Mouse (Mus musculus) limb, embryonic 10.5 days (tissue): ENCODE measurements around the gene Sf3b2. TPM values are rescaled to one million over a fixed set of nuclear protein-coding genes. Genes with fewer than 3 reads are reported as not detected.
A peak's percentile ranks its signal among the peaks of the same experiment; 100 is the strongest.

Experiments
- DNase-seq: peaks from one replicate; pipeline ENCODE4 v3.0.0-alpha.2; 2017; ENCODE audit warnings: low spot score
- H3K27ac ChIP-seq: fragments of 300-500 bp; sonication (generic); 2 replicates; pipeline ENCODE4 v1.5.1; 2016; ENCODE audit warnings: mild to moderate bottlenecking
- H3K27me3 ChIP-seq: fragments of 300-500 bp; sonication (generic); 2 replicates; pipeline ENCODE4 v1.6.1; 2016; ENCODE audit warnings: low read depth, mild to moderate bottlenecking; ENCODE audit not compliant: poor library complexity, severe bottlenecking
- H3K36me3 ChIP-seq: fragments of 300-500 bp; sonication (generic); 2 replicates; pipeline ENCODE4 v1.6.1; 2016; ENCODE audit warnings: mild to moderate bottlenecking, moderate library complexity
- H3K4me1 ChIP-seq: fragments of 300-500 bp; sonication (generic); 2 replicates; pipeline ENCODE4 v1.6.1; 2016
- H3K4me3 ChIP-seq: fragments of 300-500 bp; sonication (generic); 2 replicates; pipeline ENCODE4 v1.5.1; 2016; ENCODE audit warnings: mild to moderate bottlenecking, moderate library complexity
- H3K9me3 ChIP-seq: fragments of 300-500 bp; sonication (generic); replicated peaks from 2 replicates; pipeline ENCODE4 v1.6.1; 2016; ENCODE audit warnings: mild to moderate bottlenecking
- WGBS: fragments of 180-500 bp; shearing (Covaris S2); methylation state at CpG from one replicate; pipeline ENCODE4 v1.1.7; 2016; 5-methylcytosine and 5-hydroxymethylcytosine counted together
- polyA plus RNA-seq: library from polyadenylated mRNA; unstranded; fragments of >200 nt; fragmentation: Nextera tagmentation; extraction: Ambion mirVana; gene quantifications from 2 replicates; pipeline ENCODE4 v1.2.1, GENCODE M21; 2016

The Sf3b2 gene
- 419 and 440 TPM in 2 replicates for polyA plus RNA-seq

- H3K36me3 ChIP-seq, result peaks cover 40% of the 10 kb centered on the region
- H3K27ac ChIP-seq, result peak within 1 kb of the TSS; percentile 95
- DNase-seq, result peak; percentile 96
- H3K27me3 ChIP-seq, result peaks cover 12% of the 10 kb centered on the region; the same call in 1 of the 2 replicates
- H3K9me3 ChIP-seq, result no peaks in the 10 kb centered on the region
- WGBS, result under 1% methylated on average over 46 of the region's 46 CpGs
- H3K4me1 ChIP-seq, result peaks cover 35% of the 10 kb centered on the region
- H3K4me3 ChIP-seq, result peak within 1 kb of the TSS; percentile 92
Observed at GRCm38 (mm10) chr19:5294972-5295735, at the start of gene Sf3b2. Sf3b2 (minus strand) TSS chr19:5295455.

- no peak overlapping the region for H3K4me3 ChIP-seq
- no peaks in the 10 kb centered on the region for H3K4me1 ChIP-seq
- no peak for DNase-seq
- no peak overlapping the region for H3K27ac ChIP-seq
- 90% methylated on average over 7 of the region's 7 CpGs for WGBS
- no peaks in the 10 kb centered on the region for H3K9me3 ChIP-seq
- H3K27me3 ChIP-seq, result no peaks in the 10 kb centered on the region
- H3K36me3 ChIP-seq, result no peaks in the 10 kb centered on the region
Observed at GRCm38 (mm10) chr19:5341360-5341759, 46.1 kb upstream of the Sf3b2 start.

GRCm38 (mm10) chr19:5337975-5338374 lies 42.7 kb upstream of the Sf3b2 start:
- Histone ChIP-seq H3K36me3 (no peaks in the 10 kb centered on the region), H3K9me3 (no peaks in the 10 kb centered on the region), H3K27ac (no peak overlapping the region), H3K4me3 (no peak overlapping the region), H3K4me1 (no peaks in the 10 kb centered on the region), H3K27me3 (no peaks in the 10 kb centered on the region)
- 15% methylated on average over 5 of the region's 5 CpGs for WGBS
- peak; percentile 76 for DNase-seq

GRCm38 (mm10) chr19:5335441-5335840 lies 40.2 kb upstream of the Sf3b2 start, which contains the start of gene Catsper1:
Catsper1 (plus strand) TSS chr19:5335741.
- WGBS, result 95% methylated on average over 6 of the region's 6 CpGs
- no peaks in the 10 kb centered on the region for H3K9me3 ChIP-seq
- H3K4me3 ChIP-seq, result no peak within 1 kb of the TSS
- H3K27me3 ChIP-seq, result no peaks in the 10 kb centered on the region
- no peaks in the 10 kb centered on the region for H3K36me3 ChIP-seq
- H3K4me1 ChIP-seq, result no peaks in the 10 kb centered on the region
- no peak for DNase-seq
- H3K27ac ChIP-seq, result no peak within 1 kb of the TSS

- Histone ChIP-seq H3K27ac (no peak overlapping the region), H3K27me3 (no peaks in the 10 kb centered on the region), H3K9me3 (no peaks in the 10 kb centered on the region), H3K4me3 (no peak overlapping the region), H3K4me1 (no peaks in the 10 kb centered on the region), H3K36me3 (no peaks in the 10 kb centered on the region)
- WGBS, result 81% methylated on average over 5 of the region's 5 CpGs
- no peak for DNase-seq
Observed at GRCm38 (mm10) chr19:5334741-5335140, 39.5 kb upstream of the Sf3b2 start.

- no peak for DNase-seq
- no peak overlapping the region for H3K4me3 ChIP-seq
- WGBS, result 75% methylated on average over 19 of the region's 19 CpGs
- H3K36me3 ChIP-seq, result no peaks in the 10 kb centered on the region
- H3K4me1 ChIP-seq, result no peaks in the 10 kb centered on the region
- no peak overlapping the region for H3K27ac ChIP-seq
- no peaks in the 10 kb centered on the region for H3K27me3 ChIP-seq
- no peaks in the 10 kb centered on the region for H3K9me3 ChIP-seq
Observed at GRCm38 (mm10) chr19:5327970-5328369, 32.7 kb upstream of the Sf3b2 start.

GRCm38 (mm10) chr19:5323801-5324200 lies 28.5 kb upstream of the Sf3b2 start:
- no peak overlapping the region for H3K4me3 ChIP-seq
- WGBS, result 71% methylated on average over 17 of the region's 17 CpGs
- H3K27me3 ChIP-seq, result no peaks in the 10 kb centered on the region
- DNase-seq, result no peak
- H3K9me3 ChIP-seq, result no peaks in the 10 kb centered on the region
- no peaks in the 10 kb centered on the region for H3K36me3 ChIP-seq
- H3K4me1 ChIP-seq, result no peaks in the 10 kb centered on the region
- no peak overlapping the region for H3K27ac ChIP-seq

- 94% methylated on average over 8 of the region's 8 CpGs for WGBS
- no peak for DNase-seq
- H3K27ac ChIP-seq, result no peak overlapping the region
- peaks cover 1% of the 10 kb centered on the region for H3K27me3 ChIP-seq
- no peaks in the 10 kb centered on the region for H3K4me1 ChIP-seq
- no peak overlapping the region for H3K4me3 ChIP-seq
- no peaks in the 10 kb centered on the region for H3K9me3 ChIP-seq
- no peaks in the 10 kb centered on the region for H3K36me3 ChIP-seq
Observed at GRCm38 (mm10) chr19:5313189-5313588, 17.9 kb upstream of the Sf3b2 start.

- DNase-seq, result no peak
- Histone ChIP-seq H3K27ac (no peak overlapping the region), H3K4me3 (no peak overlapping the region), H3K36me3 (peaks cover 22% of the 10 kb centered on the region), H3K27me3 (peaks cover 24% of the 10 kb centered on the region), H3K4me1 (peaks cover 8% of the 10 kb centered on the region), H3K9me3 (peaks cover 8% of the 10 kb centered on the region; the same call in 1 of the 2 replicates)
- 79% methylated on average over 7 of the region's 7 CpGs for WGBS
Observed at GRCm38 (mm10) chr19:5309025-5309424, 13.8 kb upstream of the Sf3b2 start.

GRCm38 (mm10) chr19:5306968-5307734 lies 11.9 kb upstream of the Sf3b2 start:
- Histone ChIP-seq H3K4me1 (peaks cover 8% of the 10 kb centered on the region), H3K36me3 (peaks cover 24% of the 10 kb centered on the region), H3K4me3 (peak overlapping the region; percentile 45), H3K9me3 (peaks cover 8% of the 10 kb centered on the region; the same call in 1 of the 2 replicates), H3K27ac (peak overlapping the region; percentile 39), H3K27me3 (peaks cover 24% of the 10 kb centered on the region)
- DNase-seq, result peak; percentile 53
- WGBS, result 35% methylated on average over 98 of the region's 98 CpGs

GRCm38 (mm10) chr19:5306279-5306678 lies 11.0 kb upstream of the Sf3b2 start:
- H3K4me1 ChIP-seq, result peaks cover 8% of the 10 kb centered on the region
- no peak overlapping the region for H3K4me3 ChIP-seq
- H3K27ac ChIP-seq, result no peak overlapping the region
- peaks cover 24% of the 10 kb centered on the region for H3K36me3 ChIP-seq
- H3K9me3 ChIP-seq, result peaks cover 8% of the 10 kb centered on the region; the same call in 1 of the 2 replicates
- peaks cover 24% of the 10 kb centered on the region for H3K27me3 ChIP-seq
- no peak for DNase-seq
- WGBS, result 85% methylated on average over 6 of the region's 6 CpGs

GRCm38 (mm10) chr19:5302455-5302854 lies 7.2 kb upstream of the Sf3b2 start:
- Histone ChIP-seq H3K4me1 (peaks cover 20% of the 10 kb centered on the region), H3K27ac (no peak overlapping the region), H3K27me3 (peaks cover 24% of the 10 kb centered on the region), H3K36me3 (peaks cover 18% of the 10 kb centered on the region), H3K4me3 (no peak overlapping the region), H3K9me3 (peaks cover 8% of the 10 kb centered on the region; the same call in 1 of the 2 replicates)
- 24% methylated on average over 4 of the region's 4 CpGs for whole genome bisulfite sequencing
- DNase-seq, result peak; percentile 62

GRCm38 (mm10) chr19:5300588-5300987 lies 5.3 kb upstream of the Sf3b2 start:
- WGBS, result 74% methylated on average over 6 of the region's 6 CpGs
- DNase-seq, result no peak
- H3K36me3 ChIP-seq, result 0 out of 2 replicates have a peak, but pooled peaks cover 3% of the 10 kb centered on the region
- peaks cover 12% of the 10 kb centered on the region; the same call in 1 of the 2 replicates for H3K27me3 ChIP-seq
- no peak overlapping the region for H3K27ac ChIP-seq
- no peak overlapping the region for H3K4me3 ChIP-seq
- no peaks in the 10 kb centered on the region for H3K9me3 ChIP-seq
- H3K4me1 ChIP-seq, result peaks cover 24% of the 10 kb centered on the region
